Mouse (Mus musculus) ES-Bruce4 (cell line): ENCODE data around the gene Otop1. TPM values are rescaled to one million over a fixed set of nuclear protein-coding genes. Genes with fewer than 3 reads are reported as not detected.
A peak's percentile ranks its signal among the peaks of the same experiment; 100 is the strongest.

ENCODE experiments used
- H3K27ac ChIP-seq: 2 replicates; pipeline ENCODE4 v1.5.1; 2012; ENCODE audit warnings: low read length, inconsistent platforms; ENCODE audit not compliant: insufficient read depth
- H3K27me3 ChIP-seq: 2 replicates; pipeline ENCODE4 v1.6.1; 2012; ENCODE audit warnings: mild to moderate bottlenecking, low read length, inconsistent platforms; ENCODE audit not compliant: control insufficient read depth, poor library complexity, insufficient read depth, severe bottlenecking
- H3K36me3 ChIP-seq: 2 replicates; pipeline ENCODE4 v1.6.1; 2012; ENCODE audit warnings: inconsistent platforms, mild to moderate bottlenecking, low read length, moderate library complexity; ENCODE audit not compliant: control insufficient read depth, poor library complexity, insufficient read depth, severe bottlenecking
- H3K4me1 ChIP-seq: one replicate; pipeline ENCODE4 v1.8.1; 2011; ENCODE audit warnings: low read length; ENCODE audit not compliant: control insufficient read depth, insufficient read depth
- H3K4me3 ChIP-seq: 2 replicates; pipeline ENCODE4 v1.5.1; 2011; ENCODE audit warnings: low read depth, mild to moderate bottlenecking, low read length
- H3K9ac ChIP-seq: 2 replicates; pipeline ENCODE4 v1.6.1; 2012; ENCODE audit warnings: low read depth, mild to moderate bottlenecking, inconsistent platforms; ENCODE audit not compliant: poor library complexity, severe bottlenecking
- H3K9me3 ChIP-seq: replicated peaks from 2 replicates; pipeline ENCODE4 v1.6.1; 2012; ENCODE audit warnings: mild to moderate bottlenecking, low read length, inconsistent platforms; ENCODE audit not compliant: control insufficient read depth, poor library complexity, insufficient read depth, severe bottlenecking
- CTCF ChIP-seq: IDR thresholded peaks from one replicate; pipeline ENCODE4 v1.8.1; 2011; ENCODE audit warnings: low read depth, low read length
- EP300 ChIP-seq: IDR thresholded peaks from 2 replicates; pipeline ENCODE4 v1.6.1; 2011; ENCODE audit warnings: low read depth, low read length; ENCODE audit not compliant: insufficient read depth
- POLR2A ChIP-seq: IDR thresholded peaks from one replicate; pipeline ENCODE4 v1.8.1; 2011; ENCODE audit warnings: low read length; ENCODE audit not compliant: insufficient read depth
- polyA plus RNA-seq: library from polyadenylated mRNA; stranded (reverse); fragments of >200 nt; gene quantifications from 2 replicates; pipeline ENCODE4 v1.2.4, GENCODE M21; 2011; ENCODE audit warnings: low read depth; ENCODE audit not compliant: missing spikeins, insufficient read depth, insufficient read length

Otop1 gene
- polyA plus RNA-seq, 1 experiment = not detected

DNA sequence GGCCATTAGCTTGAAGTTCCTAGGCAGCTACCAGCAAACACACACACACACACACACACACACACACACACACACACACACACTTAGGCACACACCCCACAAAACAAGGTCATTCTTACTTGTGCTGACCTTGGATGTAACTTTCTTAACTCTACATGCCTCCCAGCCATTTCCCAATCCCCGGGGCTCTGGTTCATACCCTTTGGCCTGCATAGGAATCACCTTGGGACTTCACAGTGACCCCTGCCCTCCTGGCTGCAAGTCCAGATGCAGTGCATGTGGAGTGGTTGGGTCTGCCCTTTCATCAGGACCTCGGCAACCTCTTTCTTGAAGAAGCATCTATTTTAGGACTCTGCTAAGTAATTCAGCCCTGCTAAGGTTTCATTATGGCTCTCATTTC is 29.5 kb downstream of the Otop1 start:
- Histone ChIP-seq H3K4me3 (no peak overlapping the region), H3K4me1 (no peaks in the 10 kb centered on the region), H3K9ac (no peak overlapping the region), H3K36me3 (no peaks in the 10 kb centered on the region), H3K27ac (no peak overlapping the region), H3K27me3 (no peaks in the 10 kb centered on the region), H3K9me3 (no peaks in the 10 kb centered on the region)
- TF ChIP-seq EP300 (no peak), CTCF (no peak), POLR2A (no peak)

DNA sequence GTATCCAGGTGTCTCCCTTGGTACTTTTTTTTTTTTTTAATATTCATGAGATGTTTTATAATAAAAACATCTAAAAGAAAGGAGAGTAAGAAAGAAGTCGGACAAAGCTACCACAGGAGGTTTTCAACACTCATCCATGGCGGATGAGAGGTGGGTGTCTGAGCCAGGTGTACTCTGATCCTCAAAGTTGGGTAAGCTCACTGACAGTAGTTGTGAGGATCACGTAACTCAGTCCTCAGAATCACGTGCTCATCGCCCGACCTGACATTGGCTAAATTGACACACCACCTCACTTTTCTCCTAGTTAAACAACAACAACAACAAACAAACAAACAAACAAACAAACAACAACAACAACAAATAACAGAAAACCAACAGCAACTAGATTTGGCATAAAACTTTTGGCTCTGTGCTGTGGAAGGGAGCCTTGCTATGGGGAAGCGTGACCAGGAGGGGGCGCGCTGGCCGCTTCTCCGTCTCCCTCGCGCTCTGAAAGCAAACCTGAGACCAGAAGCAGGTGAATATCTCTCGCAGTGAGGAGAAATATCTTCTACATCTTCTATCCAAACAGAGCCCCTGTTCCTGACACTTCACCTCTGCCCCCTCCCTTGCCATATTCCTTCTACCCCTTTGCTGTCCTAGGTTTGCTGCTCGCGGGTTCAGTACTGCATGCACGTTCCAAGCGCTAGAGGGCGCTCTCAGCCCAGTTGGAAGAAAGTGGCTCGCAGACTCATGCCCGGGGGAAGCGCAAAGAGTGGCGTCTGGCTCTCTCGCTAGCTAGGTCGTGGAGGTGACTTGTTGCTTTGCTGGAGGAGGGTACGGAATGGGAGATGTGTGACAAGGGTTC is 31.7 kb downstream of the Otop1 start:
- no peaks in the 10 kb centered on the region for H3K4me1 ChIP-seq
- TF ChIP-seq POLR2A = no peak
- TF ChIP-seq EP300 = 0 out of 2 replicates have a peak, but pooled peaks have one; percentile 14
- TF ChIP-seq CTCF = peak; percentile 84
- peak overlapping the region; percentile 79 for H3K4me3 ChIP-seq
- H3K27ac ChIP-seq = no peak overlapping the region
- no peaks in the 10 kb centered on the region for H3K36me3 ChIP-seq
- H3K27me3 ChIP-seq = no peaks in the 10 kb centered on the region
- H3K9ac ChIP-seq = peak overlapping the region; percentile 32; the same call in 1 of the 2 replicates
- H3K9me3 ChIP-seq = no peaks in the 10 kb centered on the region

DNA sequence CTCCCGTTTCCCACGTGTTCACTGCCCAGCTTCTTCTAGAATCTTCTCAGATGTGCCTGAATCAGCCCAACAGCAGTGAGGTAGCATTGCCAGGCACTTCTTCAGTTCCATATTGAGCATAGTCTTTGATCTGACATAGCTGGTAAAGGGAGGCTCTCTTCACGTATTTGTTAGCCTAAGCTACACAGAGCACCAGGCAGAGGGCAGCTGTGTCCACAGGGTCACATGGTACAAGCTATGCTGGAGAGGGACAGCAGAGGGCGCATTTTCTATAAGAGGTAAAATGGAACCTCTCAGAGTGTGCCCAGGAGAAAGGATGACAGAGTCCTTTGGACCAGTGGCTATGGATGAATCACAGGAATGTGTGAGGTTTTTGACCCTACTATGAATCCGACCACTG is 33.1 kb downstream of the Otop1 start:
- TF ChIP-seq CTCF (peak; percentile 60), POLR2A (no peak)
- Histone ChIP-seq H3K9me3 (no peaks in the 10 kb centered on the region; the same call in 1 of the 2 replicates), H3K27me3 (no peaks in the 10 kb centered on the region), H3K4me3 (no peak overlapping the region), H3K36me3 (no peaks in the 10 kb centered on the region), H3K9ac (no peak overlapping the region), H3K27ac (no peak overlapping the region), H3K4me1 (no peaks in the 10 kb centered on the region)

DNA sequence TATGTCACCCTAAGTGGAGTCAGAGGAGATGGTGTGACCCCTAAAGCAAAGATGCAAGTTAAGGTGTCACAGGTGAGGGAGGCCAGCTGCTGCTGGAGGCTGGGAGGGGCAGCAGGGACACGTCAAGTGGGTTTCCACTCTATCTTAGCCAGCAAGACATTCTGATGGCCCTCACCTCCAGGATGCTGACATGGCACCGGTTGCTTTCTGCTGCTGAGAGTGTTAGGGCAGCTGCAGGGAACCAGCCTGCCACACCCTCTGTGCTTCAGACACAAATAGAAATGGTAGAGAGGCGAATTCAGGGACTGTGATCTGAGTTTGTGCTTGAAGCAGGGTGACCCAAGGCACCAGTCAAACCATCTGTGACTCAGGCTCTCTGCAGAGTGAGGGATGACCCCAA is 34.0 kb downstream of the Otop1 start:
- Histone ChIP-seq H3K27ac (no peak overlapping the region), H3K9ac (no peak overlapping the region), H3K36me3 (no peaks in the 10 kb centered on the region), H3K27me3 (no peaks in the 10 kb centered on the region), H3K4me3 (no peak overlapping the region), H3K9me3 (no peaks in the 10 kb centered on the region; the same call in 1 of the 2 replicates), H3K4me1 (no peaks in the 10 kb centered on the region)
- TF ChIP-seq CTCF (no peak), POLR2A (no peak), EP300 (no peak)

DNA sequence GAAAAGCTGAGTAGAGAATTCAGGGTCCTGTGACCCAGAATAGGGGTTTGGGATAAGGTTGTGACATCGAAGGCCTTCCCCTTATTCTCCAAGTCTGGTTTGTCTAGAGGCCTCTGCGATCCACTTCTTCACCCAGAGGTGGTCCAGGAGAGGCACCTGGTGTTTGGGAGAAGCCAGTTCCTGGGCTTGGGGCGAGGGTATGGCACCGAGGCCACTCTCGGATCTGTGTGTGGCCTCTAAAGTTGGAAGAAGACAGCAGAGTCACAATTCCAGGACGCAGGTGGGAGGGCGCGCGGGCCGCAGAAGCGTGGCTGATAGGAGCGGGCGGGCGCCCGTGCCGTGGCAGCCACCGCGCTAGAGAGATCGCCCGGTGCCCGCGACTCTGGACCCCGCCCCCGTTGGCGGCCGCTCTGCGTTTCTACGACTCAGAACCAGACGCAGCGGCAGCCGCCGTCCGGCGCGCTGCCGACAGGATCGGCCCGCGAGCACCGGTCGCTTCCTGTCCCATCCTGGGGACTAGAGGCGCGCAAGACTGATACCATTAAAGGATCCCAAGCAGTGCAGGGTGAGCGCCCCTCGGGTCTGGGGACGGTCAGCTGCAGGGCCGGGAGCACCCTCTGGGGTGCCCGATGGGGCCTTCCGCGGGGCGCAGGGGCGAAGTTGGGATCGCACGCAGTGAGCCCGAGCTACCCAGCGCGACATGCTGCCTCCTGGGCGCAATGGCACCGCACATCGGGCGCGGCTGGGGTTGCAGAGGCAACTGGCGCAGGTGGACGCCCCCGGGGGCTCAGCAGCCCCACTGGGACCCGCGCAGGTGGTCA is 43.4 kb downstream of the Otop1 start, which contains the start of gene Drd5:
Gene Drd5, plus strand, starts transcription at position 402 of the 821 bp plus-strand sequence.
- TF ChIP-seq CTCF (no peak), POLR2A (no peak), EP300 (no peak)
- Histone ChIP-seq H3K9ac (peak within 1 kb of the TSS; percentile 15; the same call in 1 of the 2 replicates), H3K36me3 (no peaks in the 10 kb centered on the region), H3K27ac (no peak within 1 kb of the TSS), H3K9me3 (no peaks in the 10 kb centered on the region), H3K4me1 (no peaks in the 10 kb centered on the region), H3K27me3 (peaks cover 7% of the 10 kb centered on the region; the same call in 1 of the 2 replicates), H3K4me3 (peak within 1 kb of the TSS; percentile 46)

DNA sequence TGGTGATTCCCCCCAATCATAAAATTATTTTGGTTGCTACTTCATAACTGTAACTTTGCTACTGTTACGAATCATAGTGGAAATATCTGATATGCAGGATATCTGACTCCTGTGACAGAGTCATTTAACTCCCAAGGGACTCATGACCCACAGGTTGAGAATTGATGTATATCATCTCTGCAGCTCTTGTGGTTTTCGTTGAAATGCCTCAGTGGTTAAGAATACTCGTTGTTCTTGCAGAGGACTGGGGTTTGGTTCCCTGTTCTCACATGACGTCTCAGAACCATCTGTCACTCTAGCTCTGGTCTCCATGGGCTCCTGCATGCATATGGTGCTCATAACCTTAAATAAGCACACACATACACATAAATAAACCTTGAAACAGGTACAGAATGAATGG is 57.6 kb downstream of the Otop1 start:
- no peaks in the 10 kb centered on the region; the same call in 1 of the 2 replicates for H3K27me3 ChIP-seq
- H3K4me3 ChIP-seq = no peak overlapping the region
- no peaks in the 10 kb centered on the region for H3K9me3 ChIP-seq
- TF ChIP-seq CTCF (no peak), POLR2A (no peak), EP300 (no peak)
- H3K27ac ChIP-seq = no peak overlapping the region
- no peaks in the 10 kb centered on the region for H3K4me1 ChIP-seq
- H3K36me3 ChIP-seq = no peaks in the 10 kb centered on the region
- H3K9ac ChIP-seq = no peak overlapping the region
